In genomic region chr19:60463896-60464295, GRCm38 (mm10) we compare ENCODE assay signal across 8 mouse cellular contexts. TPM values are rescaled to one million over a fixed set of nuclear protein-coding genes. Genes with fewer than 3 reads are reported as not detected.
DNase-seq lines count a peak whose midpoint lies in the region; ATAC-seq and TF ChIP-seq lines count a peak whose summit lies in the region.

No protein-coding gene starts in this region.

- peak; percentile 46 for ATAC-seq in common myeloid progenitor, adult 5-6 weeks (replicated peaks; ENCODE audit: low read depth, poor library complexity, severe bottlenecking)
- ATAC-seq in activated CD4-positive, CD25-positive, alpha-beta regulatory T cell, adult 4 months, result no peak

- peaks cover 42% of the 10 kb centered on the region for H3K27me3 ChIP-seq in heart, embryonic 10.5 days (ENCODE audit: insufficient read depth, poor library complexity, severe bottlenecking)

- WGBS in heart, embryonic 10.5 days, result 34% methylated on average over 3 of the region's 3 CpGs

- H3K36me3 ChIP-seq in heart, embryonic 10.5 days, result no peaks in the 10 kb centered on the region

- TF ChIP-seq CTCF in layer of hippocampus, adult 2 months (conservative IDR thresholded peaks at IDR 0.05), result no peak

- peaks cover 11% of the 10 kb centered on the region for H3K4me1 ChIP-seq in heart, embryonic 10.5 days

- H3K27ac ChIP-seq in heart, embryonic 10.5 days, result no peak overlapping the region
- peak overlapping the region; percentile 32; the same call in 1 of the 2 replicates for H3K27ac ChIP-seq in layer of hippocampus, adult 2 months

- H3K4me3 ChIP-seq in heart, embryonic 10.5 days, result no peak overlapping the region
- H3K4me3 ChIP-seq in layer of hippocampus, adult 2 months, result no peak overlapping the region

- H3K9me3 ChIP-seq in heart, embryonic 10.5 days, result no peaks in the 10 kb centered on the region

- DNase-seq in 3134 (ENCODE audit: extremely low read depth, insufficient read length, low spot score), result peak; percentile 79
- DNase-seq in Muller cell, postnatal 12 days (ENCODE audit: inconsistent ontology term), result peak; percentile 94
- DNase-seq in heart, embryonic 10.5 days (ENCODE audit: low spot score), result peak; percentile 78
- DNase-seq in layer of hippocampus, adult 2 months (ENCODE audit: low spot score in 2 of 2), result peak; percentile 86 to 88
- DNase-seq in lung, postnatal 14 days, result peak; percentile 72
- DNase-seq in testis, postnatal 14 days (ENCODE audit: low spot score), result peak; percentile 44

RNA-seq across cellular contexts. Expression of gene Prlhr, which starts 4.2 kb away (rescaled TPM):
- total RNA-seq in common myeloid progenitor, adult 5-6 weeks (2017), result 1.1 TPM in 1 of 2 replicates, not detected in the other
- not detected in 2 replicates for polyA plus RNA-seq in heart, embryonic 10.5 days (2016; fragmentation: Nextera tagmentation; extraction: Ambion mirVana)
- total RNA-seq in layer of hippocampus, adult 2 months (2021), result under 1 TPM; 0.29 to 0.46 TPM
- not detected for polyA plus RNA-seq in activated CD4-positive, CD25-positive, alpha-beta regulatory T cell, adult 4 months (2017; shearing (Covaris generic))

Comparison
In these comparisons a context has a peak if more than half of its experiments do, and no peak if none do; other contexts are left out.
1. DNase-seq: peak in every context shown above with its lines; median percentile 94 in Muller cell, postnatal 12 days; 87 in layer of hippocampus, adult 2 months; 79 in 3134; 78 in heart, embryonic 10.5 days; 72 in lung, postnatal 14 days; 44 in testis, postnatal 14 days.